Mouse (Mus musculus) MEL (cell line): ENCODE data around the gene Xcr1. TPM values are rescaled to one million over a fixed set of nuclear protein-coding genes. Genes with fewer than 3 reads are reported as not detected.

ENCODE experiments used
- DNase-seq: peaks from one replicate; pipeline ENCODE4 v3.0.0; 2011; ENCODE audit warnings: low read depth, low spot score
- H3K27ac ChIP-seq: 2 replicates; pipeline ENCODE4 v1.5.1; 2012; ENCODE audit warnings: low read depth, mild to moderate bottlenecking, control low read depth, low read length, moderate library complexity; ENCODE audit not compliant: control insufficient read depth
- H3K27me3 ChIP-seq, 2 experiments: fragments of 150-350 bp in 1 of 2; sonication (generic) in 1 of 2; 2 replicates each; pipeline ENCODE4 v1.6.1; 2012; ENCODE audit warnings: low read length in 2 of 2, mild to moderate bottlenecking in 2 of 2, improper control_type of control experiment in 1 of 2, moderate library complexity in 1 of 2; ENCODE audit not compliant: insufficient read depth in 2 of 2, control insufficient read depth in 1 of 2
- H3K36me3 ChIP-seq, 2 experiments: 2 replicates each; pipeline ENCODE4 v1.6.1; 2012 to 2014; ENCODE audit warnings: low read length in 2 of 2, improper control_type of control experiment in 1 of 2, inconsistent platforms in 1 of 2, mild to moderate bottlenecking in 1 of 2; ENCODE audit not compliant: insufficient read depth in 2 of 2, control insufficient read depth in 1 of 2
- H3K4me1 ChIP-seq, 2 experiments: fragments of 150-350 bp in 1 of 2; sonication (generic) in 1 of 2; 2 replicates each; pipeline ENCODE4 v1.6.1; 2012; ENCODE audit warnings: low read length in 2 of 2, improper control_type of control experiment in 1 of 2, mild to moderate bottlenecking in 1 of 2; ENCODE audit not compliant: insufficient read depth in 2 of 2, control insufficient read depth in 1 of 2
- H3K4me3 ChIP-seq, 2 experiments: fragments of 150-350 bp in 1 of 2; sonication (generic) in 1 of 2; 2 replicates each; pipeline ENCODE4 v1.5.1; 2012; ENCODE audit warnings: low read depth in 2 of 2, low read length in 2 of 2, mild to moderate bottlenecking in 2 of 2, moderate library complexity in 2 of 2, control low read depth in 1 of 2, improper control_type of control experiment in 1 of 2; ENCODE audit not compliant: control insufficient read depth in 1 of 2, insufficient read depth in 1 of 2
- H3K79me2 ChIP-seq: 2 replicates; pipeline ENCODE4 v1.6.1; 2012; ENCODE audit warnings: mild to moderate bottlenecking, low read length, moderate library complexity; ENCODE audit not compliant: control insufficient read depth, poor library complexity, insufficient read depth
- H3K9ac ChIP-seq: 2 replicates; pipeline ENCODE4 v1.6.1; 2012; ENCODE audit warnings: low read depth, mild to moderate bottlenecking, control low read depth, low read length, moderate library complexity; ENCODE audit not compliant: control insufficient read depth, poor library complexity, severe bottlenecking
- H3K9me3 ChIP-seq: fragments of 150-350 bp; sonication (generic); replicated peaks from 2 replicates; pipeline ENCODE4 v1.6.1; 2012; ENCODE audit warnings: mild to moderate bottlenecking, low read length, improper control_type of control experiment, moderate library complexity; ENCODE audit not compliant: insufficient read depth
- BHLHE40 ChIP-seq: IDR thresholded peaks from 2 replicates; pipeline ENCODE4 v1.6.1; 2012; ENCODE audit warnings: low read depth, mild to moderate bottlenecking, inconsistent platforms, low read length, improper control_type of control experiment, borderline replicate concordance
- CHD2 ChIP-seq: IDR thresholded peaks from 2 replicates; pipeline ENCODE4 v1.6.1; 2011; ENCODE audit warnings: low read length, improper control_type of control experiment
- ELF1 ChIP-seq: IDR thresholded peaks from 2 replicates; pipeline ENCODE4 v1.6.1; 2014; ENCODE audit warnings: low read depth, mild to moderate bottlenecking, inconsistent platforms, low read length, improper control_type of control experiment, moderate library complexity
- ETS1 ChIP-seq: IDR thresholded peaks from 2 replicates; pipeline ENCODE4 v1.6.1; 2012; ENCODE audit warnings: low read depth, mild to moderate bottlenecking, inconsistent platforms, low read length, improper control_type of control experiment, moderate library complexity
- GABPA ChIP-seq: IDR thresholded peaks from 2 replicates; pipeline ENCODE4 v1.6.1; 2012; ENCODE audit warnings: low read depth, mild to moderate bottlenecking, inconsistent platforms, low read length, improper control_type of control experiment, moderate library complexity
- JUND ChIP-seq: IDR thresholded peaks from 2 replicates; pipeline ENCODE4 v1.6.1; 2011; ENCODE audit warnings: low read depth, mild to moderate bottlenecking, improper control_type of control experiment, low read length
- KAT2A ChIP-seq: conservative IDR thresholded peaks from 2 replicates; pipeline ENCODE4 v1.6.1; 2012; ENCODE audit warnings: low read depth, low read length, improper control_type of control experiment, inconsistent platforms
- MAFK ChIP-seq: IDR thresholded peaks from 2 replicates; pipeline ENCODE4 v1.6.1; 2011; ENCODE audit warnings: low read depth, mild to moderate bottlenecking, low read length, improper control_type of control experiment, borderline replicate concordance
- NELFE ChIP-seq: IDR thresholded peaks from 2 replicates; pipeline ENCODE4 v1.6.1; 2011; ENCODE audit warnings: low read depth, low read length, improper control_type of control experiment
- POLR2A ChIP-seq, 2 experiments: IDR thresholded peaks; 2 replicates each; pipeline ENCODE4 v1.6.1; 2011 to 2012; ENCODE audit warnings: low read length in 2 of 2, mild to moderate bottlenecking in 2 of 2, control low read depth in 1 of 2, improper control_type of control experiment in 1 of 2, low read depth in 1 of 2, moderate library complexity in 1 of 2; ENCODE audit not compliant: control insufficient read depth in 1 of 2, insufficient read depth in 1 of 2, poor library complexity in 1 of 2
- POLR2AphosphoS2 ChIP-seq: IDR thresholded peaks from 2 replicates; pipeline ENCODE4 v1.6.1; 2011; ENCODE audit warnings: low read length, improper control_type of control experiment
- RCOR1 ChIP-seq: IDR thresholded peaks from 2 replicates; pipeline ENCODE4 v1.6.1; 2012; ENCODE audit warnings: low read depth, mild to moderate bottlenecking, inconsistent platforms, low read length, improper control_type of control experiment
- TCF12 ChIP-seq: IDR thresholded peaks from 2 replicates; pipeline ENCODE4 v1.6.1; 2014; ENCODE audit warnings: low read depth, mild to moderate bottlenecking, inconsistent platforms, low read length, improper control_type of control experiment, moderate library complexity
- UBTF ChIP-seq: IDR thresholded peaks from 2 replicates; pipeline ENCODE4 v1.6.1; 2012; ENCODE audit warnings: low read depth, mild to moderate bottlenecking, inconsistent platforms, low read length, improper control_type of control experiment, moderate library complexity, borderline replicate concordance; ENCODE audit not compliant: insufficient read depth
- USF1 ChIP-seq: IDR thresholded peaks from 2 replicates; pipeline ENCODE4 v1.6.1; 2014; ENCODE audit warnings: low read depth, mild to moderate bottlenecking, inconsistent platforms, low read length, improper control_type of control experiment, moderate library complexity
- USF2 ChIP-seq, 2 experiments: IDR thresholded peaks; 2 replicates each; pipeline ENCODE4 v1.6.1; 2011 to 2012; ENCODE audit warnings: improper control_type of control experiment in 2 of 2, low read length in 2 of 2, borderline replicate concordance in 1 of 2, inconsistent platforms in 1 of 2, low read depth in 1 of 2, mild to moderate bottlenecking in 1 of 2; ENCODE audit not compliant: insufficient read depth in 1 of 2
- ZC3H11A ChIP-seq: IDR thresholded peaks from 2 replicates; pipeline ENCODE4 v1.6.1; 2012; ENCODE audit warnings: low read depth, mild to moderate bottlenecking, inconsistent platforms, low read length, improper control_type of control experiment
- ZNF384 ChIP-seq: IDR thresholded peaks from 2 replicates; pipeline ENCODE4 v1.6.1; 2012; ENCODE audit warnings: low read depth, mild to moderate bottlenecking, inconsistent platforms, low read length, improper control_type of control experiment
- polyA plus RNA-seq, 2 experiments: library from polyadenylated mRNA; stranded (reverse) in 1 of 2; unstranded in 1 of 2; fragments of >175 nt in 1 of 2; fragments of >200 nt in 1 of 2; gene quantifications; 2 replicates each; pipeline versions ENCODE4 v1.2.1 to v1.2.4; 2012; ENCODE audit warnings: low replicate concordance in 2 of 2, low read depth in 1 of 2; ENCODE audit not compliant: insufficient read length in 2 of 2, insufficient read depth in 1 of 2, missing spikeins in 1 of 2
- total RNA-seq: library from RNA; depleted of rRNA; stranded (reverse); fragments of 300-350 nt; gene quantifications from 2 replicates; pipeline ENCODE4 v1.2.3, GENCODE M21; 2012

Xcr1 gene
- total and polyA plus RNA-seq, 3 experiments = 0.01 TPM; not detected in 2

- no peaks in the 10 kb centered on the region for H3K9me3 ChIP-seq
- H3K27ac ChIP-seq = no peak overlapping the region
- H3K79me2 ChIP-seq = no peaks in the 10 kb centered on the region
- no peaks in the 10 kb centered on the region for H3K27me3 ChIP-seq
- H3K9ac ChIP-seq = no peak overlapping the region
- H3K36me3 ChIP-seq = peaks cover 0 to 4% of the 10 kb centered on the region in 2 experiments; a peak in 2 of 4 replicates
- no peak for TF ChIP-seq JUND
- no peak for TF ChIP-seq ELF1
- TF ChIP-seq POLR2AphosphoS2 = no peak
- TF ChIP-seq TCF12 = no peak
- no peak for TF ChIP-seq ZNF384
- no peak for TF ChIP-seq USF2 (IDR thresholded peaks at IDR 0.05; ENCODE audit: borderline replicate concordance in 1 of 2, insufficient read depth in 1 of 2, low read depth in 1 of 2, low read length in 2 of 2)
- TF ChIP-seq UBTF = no peak
- TF ChIP-seq GABPA = no peak
- TF ChIP-seq ETS1 = no peak
- no peak for TF ChIP-seq ZC3H11A
- no peak for TF ChIP-seq NELFE
- TF ChIP-seq KAT2A = no peak
- TF ChIP-seq CHD2 = no peak
- no peak for TF ChIP-seq MAFK
- TF ChIP-seq USF1 = no peak
- no peak for TF ChIP-seq BHLHE40
- TF ChIP-seq POLR2A (IDR thresholded peaks at IDR 0.05; ENCODE audit: control insufficient read depth in 1 of 2, insufficient read depth in 1 of 2, low read depth in 1 of 2, low read length in 2 of 2, poor library complexity in 1 of 2) = no peak
- H3K4me1 ChIP-seq = no peaks in the 10 kb centered on the region
- no peak for DNase-seq
- no peak overlapping the region for H3K4me3 ChIP-seq
These were observed 47.0 kb downstream of the Xcr1 start for GRCm38 (mm10) chr9:123814821-123815220.

- H3K27me3 ChIP-seq = no peaks in the 10 kb centered on the region
- H3K9me3 ChIP-seq = no peaks in the 10 kb centered on the region
- H3K4me1 ChIP-seq = no peaks in the 10 kb centered on the region
- H3K36me3 ChIP-seq = peaks cover 0 to 4% of the 10 kb centered on the region in 2 experiments; a peak in 2 of 4 replicates
- H3K27ac ChIP-seq = no peak overlapping the region
- no peak for DNase-seq
- H3K79me2 ChIP-seq = no peaks in the 10 kb centered on the region
- TF ChIP-seq RCOR1 = peak; percentile 8; the same call in 1 of the 2 replicates
- no peak for TF ChIP-seq KAT2A
- H3K9ac ChIP-seq = no peak overlapping the region
- no peak overlapping the region for H3K4me3 ChIP-seq
These were observed 47.5 kb downstream of the Xcr1 start for GRCm38 (mm10) chr9:123814326-123814725.
